Mouse (Mus musculus): Measurements from ENCODE around the gene Pdcd2l. TPM values are rescaled to one million over a fixed set of nuclear protein-coding genes. Genes with fewer than 3 reads are reported as not detected.
A peak's percentile ranks its signal among the peaks of the same experiment; 100 is the strongest.
"Not testable (repeated sequence)": the region's sequence is repeated elsewhere in the genome, so short reads cannot be mapped to it uniquely, and the experiment has no call there.

The Pdcd2l gene
- polyA plus RNA-seq, 1 experiment from 2014 or later: 85.5 TPM

DNA sequence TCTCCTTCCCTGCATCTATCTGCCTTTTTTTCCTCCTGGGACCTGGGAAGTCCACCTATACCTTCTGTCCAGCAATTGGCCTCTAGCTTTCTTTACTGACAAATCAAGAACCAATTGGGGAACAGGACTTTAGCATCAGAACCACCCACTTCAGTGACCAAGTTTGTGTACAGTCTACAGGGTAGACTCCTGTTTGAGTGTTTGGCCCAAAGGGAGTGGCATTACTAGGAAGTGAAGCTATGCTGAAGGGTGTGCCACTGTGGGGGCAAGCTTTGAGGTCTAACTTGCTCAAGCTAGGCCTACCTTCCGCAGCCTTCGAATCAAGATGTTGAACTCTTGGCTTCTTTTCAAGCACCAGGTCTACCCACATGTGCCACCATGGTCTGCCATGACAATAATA is 4.4 kb upstream of the Pdcd2l start:
- peaks cover 1% of the 10 kb centered on the region for H3K4me1 ChIP-seq (replicated peaks)
- no peak overlapping the region for H3K4me3 ChIP-seq
- no peak for DNase-seq (ENCODE audit: low spot score)
- no peak overlapping the region for H3K27ac ChIP-seq
- H3K9me3 ChIP-seq: no peaks in the 10 kb centered on the region; the same call in 1 of the 2 replicates
- H3K27me3 ChIP-seq (ENCODE audit: insufficient read depth, poor library complexity, severe bottlenecking): no peaks in the 10 kb centered on the region
- 99% methylated on average over 2 of the region's 2 CpGs for WGBS
- peaks cover 57% of the 10 kb centered on the region for H3K36me3 ChIP-seq

DNA sequence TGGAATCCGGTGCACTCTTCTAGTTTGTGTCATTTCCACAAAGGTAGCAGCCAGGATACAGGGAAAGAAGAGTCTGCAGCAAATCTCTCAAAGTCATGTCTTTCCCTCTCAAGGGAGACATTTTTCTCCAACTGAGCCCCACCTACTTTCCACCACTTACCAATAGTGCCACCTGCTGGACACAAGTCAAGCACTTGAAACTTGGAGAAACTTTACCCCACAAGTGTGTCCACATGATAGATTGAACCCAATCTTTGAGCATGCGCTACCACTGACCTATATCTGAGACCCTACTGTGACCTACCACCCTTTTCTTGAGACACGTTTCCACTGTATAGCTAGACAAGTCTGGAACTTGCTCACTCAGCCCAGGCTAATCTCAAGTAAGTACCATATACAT is 1.9 kb upstream of the Pdcd2l start:
- peaks cover 42% of the 10 kb centered on the region for H3K36me3 ChIP-seq
- WGBS: 50% methylated on average over 3 of the region's 3 CpGs
- no peak overlapping the region for H3K4me3 ChIP-seq
- H3K4me1 ChIP-seq (replicated peaks): peaks cover 8% of the 10 kb centered on the region
- no peaks in the 10 kb centered on the region for H3K27me3 ChIP-seq (ENCODE audit: insufficient read depth, poor library complexity, severe bottlenecking)
- H3K9me3 ChIP-seq: no peaks in the 10 kb centered on the region; the same call in 1 of the 2 replicates
- no peak for DNase-seq (ENCODE audit: low spot score)
- H3K27ac ChIP-seq: no peak overlapping the region

DNA sequence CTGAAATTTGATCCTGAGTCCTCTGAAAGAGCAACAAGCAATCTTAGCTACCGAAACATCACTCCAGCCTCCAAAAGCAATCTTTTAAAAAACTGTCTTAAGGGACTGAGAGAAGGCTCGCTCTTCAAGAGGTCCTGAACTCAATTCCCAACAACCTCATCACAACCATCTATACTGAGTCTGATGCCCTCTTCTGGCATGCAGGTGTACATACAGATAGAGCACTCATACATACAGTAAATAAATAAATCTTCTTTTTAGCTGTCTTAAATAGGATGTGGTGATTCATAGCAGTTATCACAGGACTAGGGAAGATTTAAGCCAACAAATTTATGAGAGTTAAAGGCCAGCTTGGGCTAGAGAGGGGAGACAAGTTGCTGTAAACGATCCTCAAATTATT is 829 bp downstream of the Pdcd2l start:
- DNase-seq (ENCODE audit: low spot score): no peak
- peak overlapping the region; percentile 99 for H3K4me3 ChIP-seq
- H3K27ac ChIP-seq: peak overlapping the region; percentile 92
- no peaks in the 10 kb centered on the region; the same call in 1 of the 2 replicates for H3K9me3 ChIP-seq
- peaks cover 34% of the 10 kb centered on the region for H3K36me3 ChIP-seq
- peaks cover 8% of the 10 kb centered on the region for H3K4me1 ChIP-seq (replicated peaks)
- WGBS: 55% methylated on average over 3 of the region's 3 CpGs
- H3K27me3 ChIP-seq (ENCODE audit: insufficient read depth, poor library complexity, severe bottlenecking): no peaks in the 10 kb centered on the region

DNA sequence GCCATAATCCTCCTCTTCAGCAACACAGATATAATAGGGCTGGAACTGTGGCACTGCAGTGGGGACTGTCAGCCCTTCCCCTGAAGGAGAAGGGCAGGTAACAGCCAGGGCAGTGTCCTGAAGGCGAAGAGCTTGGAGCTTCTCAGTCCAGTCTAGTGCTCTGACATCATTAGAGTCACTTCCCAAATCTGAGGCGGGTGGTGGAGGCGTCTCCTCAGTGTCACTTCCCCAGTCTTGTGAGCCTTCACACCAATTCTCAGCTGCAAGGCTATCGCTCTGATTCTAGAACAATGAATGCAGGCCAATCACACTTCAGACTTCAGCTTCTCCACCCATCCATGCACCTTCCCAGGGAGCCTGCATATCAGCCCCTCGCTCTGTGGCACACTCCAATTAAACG is 3.6 kb downstream of the Pdcd2l start:
- H3K27ac ChIP-seq: no peak overlapping the region
- H3K27me3 ChIP-seq (ENCODE audit: insufficient read depth, poor library complexity, severe bottlenecking): no peaks in the 10 kb centered on the region
- H3K36me3 ChIP-seq: peaks cover 51% of the 10 kb centered on the region
- no peak overlapping the region for H3K4me3 ChIP-seq
- no peak for DNase-seq (ENCODE audit: low spot score)
- WGBS: 91% methylated on average over 6 of the region's 6 CpGs
- peaks cover 8% of the 10 kb centered on the region for H3K4me1 ChIP-seq (replicated peaks)
- no peaks in the 10 kb centered on the region for H3K9me3 ChIP-seq

DNA sequence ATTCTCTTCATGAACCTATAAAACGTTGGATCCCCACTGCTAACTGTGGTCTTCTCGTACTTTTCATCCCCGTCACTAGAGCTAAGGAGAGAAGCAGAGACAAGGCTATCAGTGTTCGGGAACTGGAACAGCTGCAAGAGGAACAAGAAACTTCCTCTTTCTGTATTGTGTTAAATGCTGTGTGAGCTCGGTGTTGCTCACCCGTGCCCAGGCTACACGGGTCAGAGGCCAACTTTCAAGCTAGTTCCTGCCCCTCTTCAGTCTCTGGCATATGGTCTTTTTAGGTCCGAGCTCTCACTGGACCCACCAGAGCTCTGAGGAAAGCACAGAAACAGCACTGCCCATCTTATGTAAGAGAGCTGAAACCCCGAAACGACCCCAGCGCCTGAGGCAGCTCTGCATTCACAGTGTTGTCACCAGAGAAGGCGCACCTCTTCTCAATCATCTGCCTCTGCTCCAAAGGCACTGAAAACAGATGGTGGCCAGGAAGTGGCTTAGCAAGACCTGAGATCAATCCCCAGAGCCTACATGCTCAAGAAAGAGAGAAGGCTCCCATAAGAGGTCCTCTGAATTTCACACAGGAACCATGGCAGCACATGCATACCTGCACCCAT is 7.0 kb downstream of the Pdcd2l start:
- peaks cover 82% of the 10 kb centered on the region for H3K36me3 ChIP-seq
- H3K27ac ChIP-seq: no peak overlapping the region
- DNase-seq (ENCODE audit: low spot score): no peak
- no peak overlapping the region for H3K4me3 ChIP-seq
- H3K4me1 ChIP-seq (replicated peaks): no peaks in the 10 kb centered on the region
- 92% methylated on average over 12 of the region's 12 CpGs for WGBS
- H3K9me3 ChIP-seq: no peaks in the 10 kb centered on the region
- H3K27me3 ChIP-seq (ENCODE audit: insufficient read depth, poor library complexity, severe bottlenecking): no peaks in the 10 kb centered on the region

DNA sequence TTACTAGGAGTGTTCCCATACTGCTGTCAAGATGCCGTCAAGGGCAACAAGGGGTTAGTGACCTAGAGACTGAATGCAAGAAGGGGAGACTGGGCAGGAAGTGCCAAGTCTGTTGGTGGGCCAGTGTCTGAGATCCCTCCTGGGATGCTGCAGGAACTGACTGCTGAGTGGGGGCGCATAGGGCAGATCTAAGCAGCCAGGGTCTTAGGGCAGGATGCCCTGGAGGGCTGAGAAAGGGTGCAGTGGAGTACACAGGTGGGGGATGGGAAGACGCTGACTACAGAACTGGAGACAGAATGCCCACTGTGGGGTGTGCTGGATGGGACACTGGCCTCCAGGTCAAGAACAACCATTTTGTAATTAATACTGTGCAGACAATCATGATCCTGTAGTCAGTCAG is 12.7 kb downstream of the Pdcd2l start:
- DNase-seq (ENCODE audit: low spot score): no peak
- H3K27ac ChIP-seq: no peak overlapping the region
- 80% methylated on average over 3 of the region's 3 CpGs for WGBS
- no peaks in the 10 kb centered on the region for H3K9me3 ChIP-seq
- no peak overlapping the region for H3K4me3 ChIP-seq
- no peaks in the 10 kb centered on the region for H3K4me1 ChIP-seq (replicated peaks)
- H3K27me3 ChIP-seq (ENCODE audit: insufficient read depth, poor library complexity, severe bottlenecking): no peaks in the 10 kb centered on the region
- peaks cover 55% of the 10 kb centered on the region for H3K36me3 ChIP-seq

DNA sequence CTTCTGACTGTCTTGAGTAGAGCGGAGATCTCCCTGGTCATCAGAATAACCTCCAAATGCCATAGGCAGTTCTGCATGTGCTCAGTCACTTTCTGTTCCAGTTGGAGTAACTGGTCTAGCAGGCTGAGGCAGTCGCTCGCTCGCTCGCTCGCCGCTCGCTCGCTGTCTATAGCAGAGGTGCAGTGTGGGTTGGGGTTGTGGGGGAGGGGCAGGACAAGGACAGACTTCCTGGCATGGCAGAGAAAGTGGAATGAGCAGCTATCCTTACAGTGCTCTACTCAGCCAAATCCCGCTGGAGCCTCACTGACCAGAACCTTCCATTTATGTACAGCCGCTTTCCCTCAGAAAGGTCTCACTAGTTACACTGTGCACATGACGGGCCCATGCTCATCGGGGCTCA is 13.1 kb downstream of the Pdcd2l start:
- no peaks in the 10 kb centered on the region for H3K27me3 ChIP-seq (ENCODE audit: insufficient read depth, poor library complexity, severe bottlenecking)
- H3K9me3 ChIP-seq: no peaks in the 10 kb centered on the region
- peaks cover 51% of the 10 kb centered on the region for H3K36me3 ChIP-seq
- H3K4me3 ChIP-seq: no peak overlapping the region
- no peak overlapping the region for H3K27ac ChIP-seq
- WGBS: 85% methylated on average over 13 of the region's 13 CpGs
- H3K4me1 ChIP-seq (replicated peaks): no peaks in the 10 kb centered on the region
- peak; percentile 7 for DNase-seq (ENCODE audit: low spot score)

DNA sequence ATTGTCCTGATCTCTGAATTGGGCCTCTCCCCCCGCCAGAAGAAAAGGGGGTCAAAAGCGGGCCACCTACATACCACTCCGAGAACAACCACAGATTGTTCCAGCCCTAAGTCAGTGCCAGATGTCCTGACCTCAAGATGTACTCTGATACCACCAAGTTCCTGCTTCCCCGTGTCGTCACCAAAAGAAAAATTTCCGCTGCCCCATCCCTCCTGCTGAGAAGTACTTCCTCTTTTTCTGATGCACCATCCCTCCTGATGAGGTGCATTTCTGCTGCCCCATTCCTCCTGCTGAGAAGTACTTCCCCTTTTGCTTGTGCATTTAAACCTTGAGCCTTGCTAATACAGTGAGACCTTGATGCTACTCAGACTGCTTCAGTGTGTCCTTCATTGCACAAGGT is 20.2 kb downstream of the Pdcd2l start:
- not testable (repeated sequence) for H3K4me3 ChIP-seq; DNase-seq (ENCODE audit: low spot score); H3K27ac ChIP-seq; H3K4me1 ChIP-seq (replicated peaks); H3K36me3 ChIP-seq; H3K9me3 ChIP-seq; H3K27me3 ChIP-seq (ENCODE audit: insufficient read depth, poor library complexity, severe bottlenecking)
- 80% methylated on average over 6 of the region's 6 CpGs for whole genome bisulfite sequencing

DNA sequence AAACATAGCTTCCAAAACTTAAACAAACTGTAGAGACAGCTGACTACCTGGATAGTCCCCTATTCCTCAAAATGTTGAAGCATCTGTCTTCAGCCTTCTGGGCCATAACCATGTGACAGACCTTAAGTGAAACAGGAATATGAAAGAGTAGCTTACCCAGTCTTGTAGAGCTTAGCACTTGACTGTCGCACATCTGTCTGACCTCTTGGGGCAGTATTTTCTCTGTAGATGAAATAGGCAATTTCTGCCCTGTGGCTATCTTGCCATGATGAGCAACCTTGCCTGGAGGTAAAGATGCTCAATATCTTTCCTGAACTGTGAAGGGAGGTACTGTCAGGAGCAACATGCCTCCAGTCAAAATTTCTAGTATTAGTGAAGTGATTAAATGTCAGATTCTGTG is 24.2 kb downstream of the Pdcd2l start:
- DNase-seq (ENCODE audit: low spot score): no peak
- Histone ChIP-seq H3K27ac (no peak overlapping the region), H3K4me1 (replicated peaks) (peaks cover 2% of the 10 kb centered on the region; the same call in 1 of the 2 replicates), H3K27me3 (ENCODE audit: insufficient read depth, poor library complexity, severe bottlenecking) (no peaks in the 10 kb centered on the region), H3K4me3 (no peak overlapping the region), H3K36me3 (no peaks in the 10 kb centered on the region), H3K9me3 (no peaks in the 10 kb centered on the region; the same call in 1 of the 2 replicates)
- 67% methylated on average over 1 of the region's 1 CpGs for WGBS

DNA sequence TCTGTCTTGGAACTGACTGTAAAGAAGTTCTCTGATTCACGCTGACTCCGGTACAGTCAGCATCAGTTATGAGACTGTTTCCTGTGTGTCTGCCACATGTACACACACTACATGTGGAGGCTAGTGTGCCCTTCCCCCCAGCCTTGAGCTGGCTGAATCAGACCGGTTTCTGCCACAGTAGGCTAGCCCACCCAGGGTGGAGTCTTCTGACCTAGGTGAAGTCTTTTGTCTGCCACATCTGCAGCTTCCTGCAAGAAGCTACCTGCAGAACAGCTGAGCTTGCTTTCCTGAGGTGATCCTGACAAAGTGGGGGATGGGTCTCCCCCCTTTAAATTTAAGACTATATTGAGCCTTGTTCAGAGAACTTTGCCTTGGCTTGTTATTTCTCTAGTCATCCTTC is 27.0 kb downstream of the Pdcd2l start, which contains the start of gene Uba2:
Uba2 (minus strand) TSS at position 146 of the 400 bp plus-strand sequence.
- H3K9me3 ChIP-seq: no peaks in the 10 kb centered on the region; the same call in 1 of the 2 replicates
- H3K4me1 ChIP-seq (replicated peaks): peaks cover 13% of the 10 kb centered on the region
- peak within 1 kb of the TSS; percentile 98 for H3K4me3 ChIP-seq
- peak within 1 kb of the TSS; percentile 98 for H3K27ac ChIP-seq
- 83% methylated on average over 3 of the region's 3 CpGs for WGBS
- DNase-seq (ENCODE audit: low spot score): no peak
- H3K27me3 ChIP-seq (ENCODE audit: insufficient read depth, poor library complexity, severe bottlenecking): no peaks in the 10 kb centered on the region
- H3K36me3 ChIP-seq: peaks cover 20% of the 10 kb centered on the region

DNA sequence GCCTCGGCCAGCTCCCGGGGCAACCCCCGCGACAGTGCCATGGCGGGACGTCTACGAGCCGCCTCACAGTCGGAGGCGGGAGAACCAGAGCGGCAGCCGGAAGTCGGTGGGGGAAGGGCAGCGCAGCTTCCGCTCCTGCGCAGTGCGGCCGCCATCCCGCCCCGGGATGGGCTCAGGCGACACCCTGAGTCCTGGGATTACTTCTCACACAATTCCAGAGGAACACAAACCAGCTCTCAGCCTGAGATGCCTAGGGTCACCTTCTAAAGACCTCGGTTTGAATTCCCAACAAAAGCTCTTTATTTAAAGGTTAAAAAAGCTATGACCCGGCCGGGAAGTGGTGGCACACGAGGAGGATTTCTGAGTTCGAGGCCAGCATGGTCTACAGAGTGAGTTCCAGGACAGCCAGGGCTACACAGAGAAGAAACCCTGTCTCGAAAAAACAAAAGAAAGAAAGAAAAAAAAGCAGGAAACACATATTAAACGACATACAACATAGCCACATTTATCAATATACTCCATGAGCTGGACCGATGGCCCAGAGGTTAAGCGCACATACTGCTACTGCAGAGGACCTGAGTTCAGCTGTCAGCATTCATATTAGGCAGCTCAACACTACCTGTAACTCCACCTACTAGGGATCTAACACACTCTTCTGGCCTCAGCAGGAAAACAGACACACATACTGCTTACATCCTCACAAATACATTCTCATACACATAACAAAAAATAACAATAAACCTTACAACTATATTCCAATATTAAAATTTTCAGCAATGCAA is 27.8 kb downstream of the Pdcd2l start:
- H3K4me3 ChIP-seq: peak overlapping the region; percentile 98
- H3K27me3 ChIP-seq (ENCODE audit: insufficient read depth, poor library complexity, severe bottlenecking): no peaks in the 10 kb centered on the region
- H3K4me1 ChIP-seq (replicated peaks): peaks cover 13% of the 10 kb centered on the region
- no peaks in the 10 kb centered on the region; the same call in 1 of the 2 replicates for H3K9me3 ChIP-seq
- peaks cover 27% of the 10 kb centered on the region for H3K36me3 ChIP-seq
- peak overlapping the region; percentile 98 for H3K27ac ChIP-seq
- DNase-seq (ENCODE audit: low spot score): peak; percentile 92
- WGBS: 9% methylated on average over 30 of the region's 30 CpGs

DNA sequence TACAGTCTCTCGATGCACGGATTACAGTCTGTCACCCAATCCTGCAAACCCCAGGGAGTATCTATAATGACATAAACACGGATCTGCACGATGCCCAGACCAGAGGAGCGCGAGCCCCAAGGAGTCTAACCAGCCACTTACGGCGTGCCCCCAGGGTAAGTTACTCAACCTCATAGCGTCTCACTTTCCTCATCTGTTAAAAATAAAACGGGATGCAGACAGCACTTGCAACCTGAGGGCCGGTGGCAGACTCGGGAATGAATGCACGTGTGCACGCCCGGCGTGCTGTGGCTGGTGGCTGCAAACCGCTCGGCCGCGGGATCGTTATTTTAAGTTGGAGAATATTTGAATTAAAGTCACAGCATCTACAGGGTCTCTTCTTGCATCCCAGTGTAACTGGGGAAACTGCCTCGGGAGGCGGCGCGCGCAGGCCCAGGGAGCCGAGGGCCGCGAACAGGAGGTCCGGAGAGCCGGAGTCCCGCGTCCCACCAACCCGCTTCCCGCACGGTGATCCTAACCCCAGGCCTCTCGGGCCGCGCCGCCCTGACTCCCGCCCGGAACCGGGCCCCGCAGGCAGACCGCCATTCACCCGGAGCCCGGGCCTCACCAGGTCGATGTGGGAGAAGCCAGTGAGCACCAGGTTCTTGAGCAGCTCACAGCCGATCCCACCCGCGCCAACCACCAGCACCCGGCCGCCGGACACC is 28.5 kb downstream of the Pdcd2l start:
- under 1% methylated on average over 54 of the region's 54 CpGs for WGBS
- peak overlapping the region; percentile 98 for H3K4me3 ChIP-seq
- peaks cover 13% of the 10 kb centered on the region for H3K4me1 ChIP-seq (replicated peaks)
- H3K9me3 ChIP-seq: no peaks in the 10 kb centered on the region; the same call in 1 of the 2 replicates
- H3K36me3 ChIP-seq: peaks cover 34% of the 10 kb centered on the region
- DNase-seq (ENCODE audit: low spot score): no peak
- H3K27me3 ChIP-seq (ENCODE audit: insufficient read depth, poor library complexity, severe bottlenecking): no peaks in the 10 kb centered on the region
- H3K27ac ChIP-seq: peak overlapping the region; percentile 98

DNA sequence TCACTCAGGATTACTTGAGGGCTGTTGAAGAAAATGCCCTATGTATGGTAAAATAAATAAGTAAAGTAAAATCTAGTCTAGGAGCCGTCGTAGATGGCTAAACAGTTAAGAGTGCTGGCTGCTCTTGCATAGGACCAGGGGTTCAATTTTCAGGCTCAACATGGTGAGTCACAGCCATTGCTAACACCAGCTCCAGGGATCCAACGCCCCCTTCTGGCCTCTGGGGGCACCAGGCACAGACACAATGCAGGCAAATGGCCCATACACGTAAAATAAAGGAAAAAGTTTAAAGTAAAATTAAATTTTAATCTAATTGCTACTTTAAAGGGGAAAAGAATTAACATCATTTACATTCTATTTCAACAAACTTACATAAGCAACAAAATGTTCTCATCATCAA is 29.6 kb downstream of the Pdcd2l start:
- H3K4me3 ChIP-seq: peak overlapping the region; percentile 98
- peak; percentile 44 for DNase-seq (ENCODE audit: low spot score)
- H3K27ac ChIP-seq: no peak overlapping the region
- peaks cover 45% of the 10 kb centered on the region for H3K36me3 ChIP-seq
- H3K9me3 ChIP-seq: no peaks in the 10 kb centered on the region; the same call in 1 of the 2 replicates
- WGBS: 52% methylated on average over 4 of the region's 4 CpGs
- H3K4me1 ChIP-seq (replicated peaks): peaks cover 13% of the 10 kb centered on the region
- no peaks in the 10 kb centered on the region for H3K27me3 ChIP-seq (ENCODE audit: insufficient read depth, poor library complexity, severe bottlenecking)

All from hindbrain, embryonic 10.5 days (tissue).